17 mouse cellular contexts compared by ENCODE assay signal in the genomic region with DNA sequence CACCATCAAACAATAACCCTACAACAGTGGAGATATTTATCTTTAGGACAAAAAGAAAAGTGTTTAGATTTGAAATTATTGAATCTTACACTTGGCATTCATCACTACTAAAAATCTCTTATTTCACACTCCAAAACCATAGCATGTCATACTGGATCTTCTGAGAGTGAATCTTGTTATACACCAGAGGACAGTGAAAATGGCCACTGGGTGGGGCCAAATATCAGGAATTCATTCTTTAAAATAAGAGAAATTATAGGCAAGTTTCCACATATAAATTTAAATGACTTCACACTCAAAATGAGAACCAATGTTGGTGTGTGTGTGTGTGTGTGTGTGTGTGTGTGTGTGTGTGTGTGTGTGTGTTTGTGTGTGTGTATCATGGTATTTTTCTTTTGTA.
A peak's percentile ranks its signal among the peaks of the same experiment; 100 is the strongest.
DNase-seq lines count a peak whose midpoint lies in the region; ATAC-seq lines count a peak whose summit lies in the region.
"Had no signal": no experiment of that assay in that cellular context is flagged by ENCODE, and none has a peak within 500 bp of the region (broad histone marks: within the 10 kb centered on the region; RNA-seq: fewer than 3 reads in every experiment).

No protein-coding gene starts in this region.

- intact Hi-C loops in left cerebral cortex, postnatal 4 days (cut with DNase I) = no loop called here
- intact Hi-C loops in left cerebral cortex, postnatal 36 days (cut with DNase I) = loop anchor here (10.0 kb wide), 1 partner anchor 269 kb away; the partner anchor contains the start of gene Cdh11

- H3K4me3 ChIP-seq in hindbrain, embryonic 14.5 days (replicated peaks; ENCODE audit: low read length) = no peak overlapping the region
- H3K4me3 ChIP-seq in hindbrain, embryonic 12.5 days = no peak overlapping the region
- H3K4me3 ChIP-seq: embryonic facial prominence, embryonic 13.5 days; forebrain, embryonic 15.5 days; limb, embryonic 13.5 days; lung, embryonic 15.5 days; neural tube, embryonic 15.5 days had no signal

- no peaks in the 10 kb centered on the region for H3K36me3 ChIP-seq in hindbrain, embryonic 14.5 days (replicated peaks; ENCODE audit: control insufficient read depth, insufficient read depth)
- H3K36me3 ChIP-seq in hindbrain, embryonic 12.5 days = no peaks in the 10 kb centered on the region
- H3K36me3 ChIP-seq: embryonic facial prominence, embryonic 13.5 days; forebrain, embryonic 15.5 days; limb, embryonic 13.5 days; lung, embryonic 15.5 days; neural tube, embryonic 15.5 days had no signal

- H3K4me2 ChIP-seq in hindbrain, embryonic 14.5 days (replicated peaks) = no peak overlapping the region
- H3K4me2 ChIP-seq in hindbrain, embryonic 12.5 days (replicated peaks) = no peak overlapping the region
- H3K4me2 ChIP-seq: embryonic facial prominence, embryonic 13.5 days; forebrain, embryonic 15.5 days; limb, embryonic 13.5 days; lung, embryonic 15.5 days; neural tube, embryonic 15.5 days had no signal

- H3K27ac ChIP-seq in hindbrain, embryonic 14.5 days = no peak overlapping the region
- no peak overlapping the region for H3K27ac ChIP-seq in hindbrain, embryonic 12.5 days
- H3K27ac ChIP-seq: embryonic facial prominence, embryonic 13.5 days; forebrain, embryonic 15.5 days; limb, embryonic 13.5 days; lung, embryonic 15.5 days; neural tube, embryonic 15.5 days had no signal

- H3K27me3 ChIP-seq in hindbrain, embryonic 14.5 days (ENCODE audit: control insufficient read depth, insufficient read depth, low read length) = no peaks in the 10 kb centered on the region
- H3K27me3 ChIP-seq in hindbrain, embryonic 12.5 days = no peaks in the 10 kb centered on the region
- H3K27me3 ChIP-seq: embryonic facial prominence, embryonic 13.5 days; forebrain, embryonic 15.5 days; limb, embryonic 13.5 days; lung, embryonic 15.5 days; neural tube, embryonic 15.5 days had no signal

- H3K9me3 ChIP-seq in hindbrain, embryonic 14.5 days (ENCODE audit: control insufficient read depth, low read length) = no peaks in the 10 kb centered on the region
- no peaks in the 10 kb centered on the region for H3K9me3 ChIP-seq in hindbrain, embryonic 12.5 days (replicated peaks)
- H3K9me3 ChIP-seq: embryonic facial prominence, embryonic 13.5 days; forebrain, embryonic 15.5 days; limb, embryonic 13.5 days; lung, embryonic 15.5 days; neural tube, embryonic 15.5 days had no signal

- peak; percentile 28 for DNase-seq in embryo, embryonic 11 days
- no peak for DNase-seq in embryo, embryonic 10.5 days (ENCODE audit: low spot score)
- peak; percentile 54 for DNase-seq in hindbrain, embryonic 14.5 days (ENCODE audit: low spot score)
- peak; percentile 16 for DNase-seq in left cerebral cortex, postnatal 4 days
- no peak for DNase-seq in left cerebral cortex, postnatal 36 days (ENCODE audit: low spot score in 2 of 2)
- DNase-seq in brain, adult 2 months (ENCODE audit: low read depth, low spot score) = peak; percentile 43
- DNase-seq in urinary bladder, postnatal 4 days (ENCODE audit: low spot score in 2 of 2) = no peak
- DNase-seq: adrenal gland, adult 8-10 months; right cerebral cortex, postnatal 25 days; thymus, postnatal 14 days had no signal

- no peak overlapping the region for H3K9ac ChIP-seq in hindbrain, embryonic 14.5 days
- no peak overlapping the region for H3K9ac ChIP-seq in hindbrain, embryonic 12.5 days
- H3K9ac ChIP-seq: embryonic facial prominence, embryonic 13.5 days; forebrain, embryonic 15.5 days; limb, embryonic 13.5 days; lung, embryonic 15.5 days; neural tube, embryonic 15.5 days had no signal

- no peak for ATAC-seq in hindbrain, embryonic 14.5 days (ENCODE audit: low FRiP score)
- ATAC-seq in hindbrain, embryonic 12.5 days (ENCODE audit: low FRiP score) = no peak
- ATAC-seq: forebrain, embryonic 15.5 days; hindbrain, embryonic 16.5 days had no signal

- H3K4me1 ChIP-seq in hindbrain, embryonic 14.5 days (replicated peaks; ENCODE audit: control insufficient read depth, insufficient read depth, low read length) = no peaks in the 10 kb centered on the region
- H3K4me1 ChIP-seq in hindbrain, embryonic 12.5 days = no peaks in the 10 kb centered on the region
- H3K4me1 ChIP-seq: embryonic facial prominence, embryonic 13.5 days; forebrain, embryonic 15.5 days; limb, embryonic 13.5 days; lung, embryonic 15.5 days; neural tube, embryonic 15.5 days had no signal

Comparison
In these comparisons a context has a peak if more than half of its experiments do, and no peak if none do; other contexts are left out.
1. DNase-seq: peak in embryo, embryonic 11 days (single experiment), hindbrain, embryonic 14.5 days (single experiment), left cerebral cortex, postnatal 4 days (single experiment) and brain, adult 2 months (single experiment); none in embryo, embryonic 10.5 days (single experiment), left cerebral cortex, postnatal 36 days (0 of 2) and urinary bladder, postnatal 4 days (0 of 2).